Mouse (Mus musculus) ES-E14 (cell line): ENCODE data around the gene Nav2.

ENCODE experiments used
- CHD2 ChIP-seq: IDR thresholded peaks from 2 replicates; pipeline ENCODE4 v1.6.1; 2014; ENCODE audit warnings: mild to moderate bottlenecking, low read depth, low read length, inconsistent platforms
- HCFC1 ChIP-seq: IDR thresholded peaks from 2 replicates; pipeline ENCODE4 v1.6.1; 2012; ENCODE audit warnings: low read length, inconsistent platforms, borderline replicate concordance; ENCODE audit not compliant: insufficient read depth

DNA sequence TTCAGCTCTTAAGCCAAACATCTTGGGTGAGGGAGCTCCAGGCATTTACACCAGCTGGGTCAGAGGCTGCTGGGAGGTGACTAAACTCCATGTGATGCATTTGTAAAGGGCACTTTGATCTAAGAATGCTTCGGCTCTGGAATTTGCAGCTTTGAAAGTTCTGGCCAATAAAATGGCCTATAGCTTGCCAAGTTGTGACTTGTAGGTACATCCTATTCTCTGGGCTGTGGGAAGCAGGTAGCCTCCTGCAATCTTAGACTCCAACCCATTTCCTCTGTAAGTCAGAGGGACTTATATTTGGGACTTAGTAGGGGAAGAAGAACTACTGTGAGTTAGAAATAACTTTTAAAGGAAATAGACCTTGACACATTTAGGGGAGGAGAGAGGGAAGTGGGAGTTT is 47.6 kb upstream of the Nav2 start:
- TF ChIP-seq CHD2, result no peak
- no peak for TF ChIP-seq HCFC1
